In the genomic region with DNA sequence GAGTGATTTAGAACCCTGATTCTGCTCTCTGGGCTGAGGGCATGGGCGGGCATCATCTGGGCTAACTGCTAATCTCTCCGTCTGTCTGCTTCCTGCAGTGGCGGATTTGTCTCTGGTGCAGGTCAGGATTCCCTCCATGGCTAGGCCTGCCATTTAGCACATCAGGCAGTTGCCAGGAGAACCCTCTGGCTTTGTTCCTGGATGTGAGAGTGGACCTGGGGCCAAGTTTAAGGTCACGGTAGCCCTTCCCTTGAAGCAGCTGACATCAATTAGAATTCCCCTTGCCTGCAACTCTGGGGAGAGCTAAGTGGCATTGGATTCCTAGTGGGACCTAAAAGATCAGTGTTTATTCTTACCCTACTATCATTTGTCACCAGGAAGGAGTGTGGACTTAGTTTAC, we compare ENCODE assay signal across 8 mouse cellular contexts.
DNase-seq lines count a peak whose midpoint lies in the region; ATAC-seq and TF ChIP-seq lines count a peak whose summit lies in the region.

No protein-coding gene starts in this region.

- TF ChIP-seq CTCF in liver, adult 2 months (IDR thresholded peaks at IDR 0.05; ENCODE audit: low read depth, low read length), result no peak
- TF ChIP-seq CTCF in gastrocnemius, adult 2 months (IDR thresholded peaks at IDR 0.05), result no peak

- 51% methylated on average over 4 of the region's 4 CpGs for WGBS in liver, adult 2 months
- WGBS in hindbrain, embryonic 12.5 days, result 75% methylated on average over 4 of the region's 4 CpGs

- no peak overlapping the region for H3K9ac ChIP-seq in liver, adult 2 months (ENCODE audit: low read depth, low read length)
- no peak overlapping the region for H3K9ac ChIP-seq in hindbrain, embryonic 12.5 days

- no peak overlapping the region for H3K27ac ChIP-seq in liver, adult 2 months (replicated peaks; ENCODE audit: insufficient read depth, low read depth, low read length)
- H3K27ac ChIP-seq in gastrocnemius, adult 2 months, result peak overlapping the region; percentile 67
- no peak overlapping the region for H3K27ac ChIP-seq in hindbrain, embryonic 12.5 days

- no peaks in the 10 kb centered on the region for H3K27me3 ChIP-seq in liver, adult 2 months (ENCODE audit: control insufficient read depth, insufficient read depth, low read length)
- no peaks in the 10 kb centered on the region for H3K27me3 ChIP-seq in hindbrain, embryonic 12.5 days

- peak; percentile 56 for DNase-seq in adrenal gland, postnatal 10 days
- DNase-seq in adrenal gland, adult 18-20 months (ENCODE audit: low spot score in 2 of 2), result no peak
- DNase-seq in liver, adult 2 months (ENCODE audit: extremely low read depth, low read depth, low spot score), result peak; percentile 64
- no peak for DNase-seq in liver
- DNase-seq in gastrocnemius, adult 2 months, result peak; percentile 89
- peak; percentile 21 for DNase-seq in mesoderm, embryonic 11.5 days (ENCODE audit: low read depth, low spot score)
- no peak for DNase-seq in thymus, postnatal 14 days

- no peaks in the 10 kb centered on the region for H3K4me1 ChIP-seq in liver, adult 2 months (ENCODE audit: control insufficient read depth, insufficient read depth, low read length)
- no peaks in the 10 kb centered on the region for H3K4me1 ChIP-seq in hindbrain, embryonic 12.5 days

- no peak overlapping the region for H3K4me3 ChIP-seq in liver, adult 2 months (ENCODE audit: insufficient read depth, low read depth, low read length)
- peak overlapping the region; percentile 18 for H3K4me3 ChIP-seq in gastrocnemius, adult 2 months
- no peak overlapping the region for H3K4me3 ChIP-seq in hindbrain, embryonic 12.5 days

- intact Hi-C loops in gastrocnemius, adult 2 months (cut with DNase I), result loop anchor here (2.0 to 5.0 kb wide), 2 partner anchors 50 to 134 kb away; no protein-coding TSS in a partner anchor

- no peak for ATAC-seq in hindbrain, embryonic 12.5 days (ENCODE audit: low FRiP score)

- peaks cover 5% of the 10 kb centered on the region; the same call in 1 of the 2 replicates for H3K79me2 ChIP-seq in liver, adult 2 months (ENCODE audit: control insufficient read depth, insufficient read depth, low read length)

- no peak overlapping the region for H3K4me2 ChIP-seq in hindbrain, embryonic 12.5 days (replicated peaks)

- H3K36me3 ChIP-seq in liver, adult 2 months (ENCODE audit: control insufficient read depth, insufficient read depth, low read length), result peaks cover 2% of the 10 kb centered on the region; the same call in 1 of the 2 replicates
- H3K36me3 ChIP-seq in hindbrain, embryonic 12.5 days, result 0 out of 2 replicates have a peak, but pooled peaks cover 3% of the 10 kb centered on the region

- no peaks in the 10 kb centered on the region for H3K9me3 ChIP-seq in hindbrain, embryonic 12.5 days (replicated peaks)

- no peak for TF ChIP-seq POLR2A in liver, adult 2 months (IDR thresholded peaks at IDR 0.05; ENCODE audit: extremely low read depth, insufficient read depth, low read length)

Comparison
In these comparisons a context has a peak if more than half of its experiments do, and no peak if none do; other contexts are left out.
1. DNase-seq: peak in adrenal gland, postnatal 10 days (single experiment), liver, adult 2 months (single experiment), gastrocnemius, adult 2 months (single experiment) and mesoderm, embryonic 11.5 days (single experiment); none in adrenal gland, adult 18-20 months (0 of 2), liver (single experiment) and thymus, postnatal 14 days (single experiment).